Mouse (Mus musculus): ENCODE measurements around the gene Ahsa1.
"Not testable (repeated sequence)": the region's sequence is repeated elsewhere in the genome, so short reads cannot be mapped to it uniquely, and the experiment has no call there.

Ahsa1 gene

GRCm38 (mm10) chr12:87266108-87266826, at the start of gene Ahsa1, which contains the start of gene Vipas39:
TSS of gene Ahsa1 (plus strand) at chr12:87266479.
TSS of gene Vipas39 (minus strand) at chr12:87266256.
- peak; percentile 94 for DNase-seq (ENCODE audit: low spot score)

GRCm38 (mm10) chr12:87217596-87217995, 48.7 kb upstream of the Ahsa1 start:
- DNase-seq (ENCODE audit: low spot score): no peak

- no peak for DNase-seq (ENCODE audit: low spot score)
Observed at GRCm38 (mm10) chr12:87219362-87219761, 46.9 kb upstream of the Ahsa1 start.

- DNase-seq (ENCODE audit: low spot score): no peak
Observed at GRCm38 (mm10) chr12:87224950-87225349, 41.3 kb upstream of the Ahsa1 start.

GRCm38 (mm10) chr12:87226801-87227200, 39.5 kb upstream of the Ahsa1 start:
- no peak for DNase-seq (ENCODE audit: low spot score)

- no peak for DNase-seq (ENCODE audit: low spot score)
Observed at GRCm38 (mm10) chr12:87229633-87230032, 36.6 kb upstream of the Ahsa1 start.

- DNase-seq (ENCODE audit: low spot score): no peak
Observed at GRCm38 (mm10) chr12:87230379-87230895, 35.8 kb upstream of the Ahsa1 start.

GRCm38 (mm10) chr12:87236882-87237483, 29.3 kb upstream of the Ahsa1 start:
- DNase-seq (ENCODE audit: low spot score): no peak

GRCm38 (mm10) chr12:87238632-87239031, 27.6 kb upstream of the Ahsa1 start, which contains the start of gene Noxred1:
TSS of gene Noxred1 (minus strand) at chr12:87238732.
- DNase-seq (ENCODE audit: low spot score): no peak

- no peak for DNase-seq (ENCODE audit: low spot score)
Observed at GRCm38 (mm10) chr12:87250161-87250560, 16.1 kb upstream of the Ahsa1 start.

- DNase-seq (ENCODE audit: low spot score): no peak
Observed at GRCm38 (mm10) chr12:87253878-87254277, 12.4 kb upstream of the Ahsa1 start.

GRCm38 (mm10) chr12:87256629-87257028, 9.7 kb upstream of the Ahsa1 start:
- DNase-seq (ENCODE audit: low spot score): no peak

GRCm38 (mm10) chr12:87260562-87260961, 5.7 kb upstream of the Ahsa1 start:
- DNase-seq (ENCODE audit: low spot score): no peak

- no peak for DNase-seq (ENCODE audit: low spot score)
Observed at GRCm38 (mm10) chr12:87265444-87265843, 835 bp upstream of the Ahsa1 start.

- DNase-seq (ENCODE audit: low spot score): no peak
Observed at GRCm38 (mm10) chr12:87266827-87267603, 736 bp downstream of the Ahsa1 start.

- no peak for DNase-seq (ENCODE audit: low spot score)
Observed at GRCm38 (mm10) chr12:87267682-87268081, 1.4 kb downstream of the Ahsa1 start.

GRCm38 (mm10) chr12:87274853-87275831, 8.9 kb downstream of the Ahsa1 start:
- no peak for DNase-seq (ENCODE audit: low spot score)

- not testable (repeated sequence) for DNase-seq (ENCODE audit: low spot score)
Observed at GRCm38 (mm10) chr12:87277251-87277650, 11.0 kb downstream of the Ahsa1 start.

- no peak for DNase-seq (ENCODE audit: low spot score)
Observed at GRCm38 (mm10) chr12:87278118-87278730, 11.9 kb downstream of the Ahsa1 start.

- no peak for DNase-seq (ENCODE audit: low spot score)
Observed at GRCm38 (mm10) chr12:87279350-87279749, 13.1 kb downstream of the Ahsa1 start.

GRCm38 (mm10) chr12:87279879-87280278, 13.6 kb downstream of the Ahsa1 start:
- no peak for DNase-seq (ENCODE audit: low spot score)
